Mouse (Mus musculus): ENCODE data around the gene 9130409I23Rik. TPM values are rescaled to one million over a fixed set of nuclear protein-coding genes. Genes with fewer than 3 reads are reported as not detected.

Gene 9130409I23Rik
- 0.36 TPM for polyA plus RNA-seq (2014; fragmentation: Illumina TruSeq; extraction: RNeasy Lipid Tissue Mini Kit (QIAGEN cat#74804); ENCODE audit: low read depth, low replicate concordance)

GRCm38 (mm10) chr1:181050937-181051336 is at the start of gene 9130409I23Rik:
TSS of gene 9130409I23Rik (plus strand) at chr1:181051237.

GRCm38 (mm10) chr1:181020756-181021487 is 30.1 kb upstream of the 9130409I23Rik start, which contains the start of gene Ephx1:
TSS of gene Ephx1 (minus strand) at chr1:181020904.

Other genes with a start within 250 kb of the 9130409I23Rik start
- 991 TPM for gene H3f3a, start 237.3 kb upstream of the 9130409I23Rik start, polyA plus RNA-seq (2014; fragmentation: Illumina TruSeq; extraction: RNeasy Lipid Tissue Mini Kit (QIAGEN cat#74804); ENCODE audit: low read depth, low replicate concordance)
- gene Sde2, start 200.1 kb upstream of the 9130409I23Rik start, polyA plus RNA-seq (2014; fragmentation: Illumina TruSeq; extraction: RNeasy Lipid Tissue Mini Kit (QIAGEN cat#74804); ENCODE audit: low read depth, low replicate concordance) = 14.3 TPM
- gene Lefty2, start 158.1 kb upstream of the 9130409I23Rik start, polyA plus RNA-seq (2014; fragmentation: Illumina TruSeq; extraction: RNeasy Lipid Tissue Mini Kit (QIAGEN cat#74804); ENCODE audit: low read depth, low replicate concordance) = not detected
- gene Pycr2, start 146.9 kb upstream of the 9130409I23Rik start, polyA plus RNA-seq (2014; fragmentation: Illumina TruSeq; extraction: RNeasy Lipid Tissue Mini Kit (QIAGEN cat#74804); ENCODE audit: low read depth, low replicate concordance) = 2.0 TPM
- 0.36 TPM for gene Lefty1, start 116.2 kb upstream of the 9130409I23Rik start, polyA plus RNA-seq (2014; fragmentation: Illumina TruSeq; extraction: RNeasy Lipid Tissue Mini Kit (QIAGEN cat#74804); ENCODE audit: low read depth, low replicate concordance)
- 1.7 TPM for gene Tmem63a, start 108.9 kb upstream of the 9130409I23Rik start, polyA plus RNA-seq (2014; fragmentation: Illumina TruSeq; extraction: RNeasy Lipid Tissue Mini Kit (QIAGEN cat#74804); ENCODE audit: low read depth, low replicate concordance)
- 22.0 TPM for gene Ephx1, start 30.3 kb upstream of the 9130409I23Rik start, polyA plus RNA-seq (2014; fragmentation: Illumina TruSeq; extraction: RNeasy Lipid Tissue Mini Kit (QIAGEN cat#74804); ENCODE audit: low read depth, low replicate concordance)
- gene Nvl, start 93.0 kb downstream of the 9130409I23Rik start, polyA plus RNA-seq (2014; fragmentation: Illumina TruSeq; extraction: RNeasy Lipid Tissue Mini Kit (QIAGEN cat#74804); ENCODE audit: low read depth, low replicate concordance) = 13.7 TPM
- gene Cnih4, start 93.5 kb downstream of the 9130409I23Rik start, polyA plus RNA-seq (2014; fragmentation: Illumina TruSeq; extraction: RNeasy Lipid Tissue Mini Kit (QIAGEN cat#74804); ENCODE audit: low read depth, low replicate concordance) = 205 TPM
- 108 TPM for gene Wdr26, start 160.8 kb downstream of the 9130409I23Rik start, polyA plus RNA-seq (2014; fragmentation: Illumina TruSeq; extraction: RNeasy Lipid Tissue Mini Kit (QIAGEN cat#74804); ENCODE audit: low read depth, low replicate concordance)

Data from kidney, adult 10 weeks (tissue).